Mouse (Mus musculus) kidney, postnatal 0 days (tissue): ENCODE measurements around the gene Tiparp. TPM values are rescaled to one million over a fixed set of nuclear protein-coding genes. Genes with fewer than 3 reads are reported as not detected.

Experiments
- ATAC-seq: fragments of 200-750 bp; cut with Nextera tagmentation; replicated peaks from 2 replicates; pipeline ENCODE4 v1.8.0; 2017; ENCODE audit warnings: low read depth, moderate number of reproducible peaks, moderate TSS enrichment, moderate library complexity; ENCODE audit not compliant: low FRiP score
- DNase-seq: peaks from one replicate; pipeline ENCODE4 v3.0.0-alpha.2; 2016; ENCODE audit warnings: low spot score
- H3K27ac ChIP-seq: fragments of 300-500 bp; sonication (generic); 2 replicates; pipeline ENCODE4 v1.5.1; 2014; ENCODE audit warnings: mild to moderate bottlenecking
- H3K27me3 ChIP-seq: fragments of 300-500 bp; sonication (generic); 2 replicates; pipeline ENCODE4 v1.6.1; 2014; ENCODE audit warnings: low read length, mixed read lengths; ENCODE audit not compliant: insufficient read depth
- H3K36me3 ChIP-seq: fragments of 300-500 bp; sonication (generic); 2 replicates; pipeline ENCODE4 v1.6.1; 2014; ENCODE audit warnings: low read length, mixed read lengths; ENCODE audit not compliant: insufficient read depth
- H3K4me1 ChIP-seq: fragments of 300-500 bp; sonication (generic); replicated peaks from 2 replicates; pipeline ENCODE4 v1.6.1; 2014; ENCODE audit warnings: antibody characterized with exemption, low read length, mixed read lengths; ENCODE audit not compliant: insufficient read depth
- H3K4me2 ChIP-seq: fragments of 300-500 bp; sonication (generic); 2 replicates; pipeline ENCODE4 v1.6.1; 2014; ENCODE audit warnings: mild to moderate bottlenecking, low read length, moderate library complexity, mixed read lengths
- H3K4me3 ChIP-seq: fragments of 300-500 bp; sonication (generic); replicated peaks from 2 replicates; pipeline ENCODE4 v1.5.1; 2014; ENCODE audit warnings: low read depth, low read length
- H3K9ac ChIP-seq: fragments of 300-500 bp; sonication (generic); 2 replicates; pipeline ENCODE4 v1.6.1; 2014; ENCODE audit warnings: low read depth, low read length
- H3K9me3 ChIP-seq: fragments of 300-500 bp; sonication (generic); replicated peaks from 2 replicates; pipeline ENCODE4 v1.6.1; 2016; ENCODE audit warnings: low read length, inconsistent platforms, mixed read lengths
- CTCF ChIP-seq: IDR thresholded peaks from 2 replicates; pipeline ENCODE4 v1.5.1; 2016; ENCODE audit warnings: antibody characterized with exemption, low read depth, mild to moderate bottlenecking, moderate library complexity
- WGBS: fragments of 180-500 bp; shearing (Covaris S2); extraction: QIAGEN DNeasy Blood & Tissue Kit; methylation state at CpG from one replicate; pipeline ENCODE4 v1.1.7; 2014; 5-methylcytosine and 5-hydroxymethylcytosine counted together
- polyA plus RNA-seq: library from polyadenylated mRNA; unstranded; fragments of >200 nt; fragmentation: Nextera tagmentation; extraction: Ambion mirVana; gene quantifications from 2 replicates; pipeline ENCODE4 v1.2.1, GENCODE M21; 2015

Gene Tiparp
- polyA plus RNA-seq, 1 experiment from 2014 or later, result 17.5 TPM

GRCm38 (mm10) chr3:65515751-65516150, 12.5 kb upstream of the Tiparp start:
- TF ChIP-seq CTCF, result no peak
- WGBS, result 67% methylated on average over 2 of the region's 2 CpGs
- H3K4me1 ChIP-seq, result 0 out of 2 replicates have a peak, but pooled peaks cover 8% of the 10 kb centered on the region

DNA sequence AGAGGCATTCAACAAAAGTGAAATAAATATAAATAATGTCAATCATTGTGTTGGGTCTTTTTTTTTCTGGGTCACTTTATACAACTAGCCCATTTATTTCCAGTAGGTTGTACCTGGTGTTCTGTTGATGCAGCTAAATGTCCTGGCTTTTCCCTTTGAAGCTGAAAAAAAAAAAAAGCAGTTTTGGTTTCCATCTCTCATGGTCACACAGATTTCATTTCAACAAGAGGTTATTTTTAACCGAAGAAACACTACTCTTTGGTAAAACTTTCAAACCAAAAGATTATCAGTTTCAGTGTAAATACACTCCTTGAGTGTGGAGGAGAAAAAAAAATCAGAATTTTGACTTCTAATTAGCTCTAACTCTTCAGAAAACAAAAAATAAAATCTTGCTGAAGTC, 11.7 kb upstream of the Tiparp start:
- TF ChIP-seq CTCF, result no peak
- WGBS, result 64% methylated on average over 1 of the region's 1 CpGs
- no peak for DNase-seq
- Histone ChIP-seq H3K4me3 (no peak overlapping the region), H3K27me3 (no peaks in the 10 kb centered on the region), H3K4me1 (0 out of 2 replicates have a peak, but pooled peaks cover 8% of the 10 kb centered on the region), H3K36me3 (no peaks in the 10 kb centered on the region), H3K27ac (no peak overlapping the region), H3K4me2 (no peak overlapping the region), H3K9me3 (no peaks in the 10 kb centered on the region), H3K9ac (no peak overlapping the region)
- no peak for ATAC-seq

More at GRCm38 (mm10) chr3:65515751-65516150, 12.5 kb upstream of the Tiparp start:
- Histone ChIP-seq H3K9me3 (no peaks in the 10 kb centered on the region), H3K36me3 (no peaks in the 10 kb centered on the region), H3K27me3 (no peaks in the 10 kb centered on the region), H3K4me3 (no peak overlapping the region), H3K9ac (no peak overlapping the region), H3K4me2 (no peak overlapping the region), H3K27ac (no peak overlapping the region)
- no peak for DNase-seq
- ATAC-seq, result no peak

- 34% methylated on average over 9 of the region's 9 CpGs for WGBS
Observed at GRCm38 (mm10) chr3:65517141-65517540, 11.1 kb upstream of the Tiparp start.

DNA sequence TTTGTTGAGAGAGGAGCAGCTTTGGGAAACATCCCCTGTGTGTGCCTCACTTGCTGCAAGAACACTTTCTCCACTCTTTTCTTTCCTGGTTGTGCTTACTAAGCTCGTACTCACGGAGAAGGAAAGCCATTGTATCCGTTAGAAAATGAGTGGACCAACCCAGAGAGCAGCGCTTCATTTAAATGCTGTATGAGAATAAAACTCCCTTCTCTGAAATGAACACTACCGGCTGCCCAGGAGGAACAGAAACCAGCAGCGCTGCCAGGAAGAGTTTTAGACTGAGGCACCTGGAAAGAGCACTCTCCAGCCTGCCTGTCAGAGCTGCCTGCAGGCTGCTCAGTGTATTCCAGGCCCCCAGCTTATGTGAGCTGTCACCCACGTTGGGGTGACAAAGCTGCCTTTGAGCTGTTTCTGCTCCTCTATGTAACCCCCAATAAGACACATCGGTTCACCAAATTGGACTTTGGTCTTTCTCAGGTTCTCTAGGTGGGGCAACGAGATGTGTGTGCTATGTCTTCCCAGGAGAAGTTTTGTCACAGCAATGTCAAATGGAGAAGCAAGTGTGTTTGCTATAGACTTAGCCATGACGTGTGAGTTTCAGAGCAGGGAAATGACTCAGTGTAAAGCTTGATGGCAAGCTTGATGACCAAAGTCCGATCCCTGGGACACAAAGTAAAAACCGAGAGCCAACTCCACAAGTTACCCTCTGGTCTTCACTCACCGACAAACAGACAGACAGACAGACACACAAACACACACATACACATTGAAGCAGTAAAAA, 10.3 kb upstream of the Tiparp start:
- H3K4me3 ChIP-seq, result no peak overlapping the region
- no peak overlapping the region for H3K9ac ChIP-seq
- 0 out of 2 replicates have a peak, but pooled peaks cover 8% of the 10 kb centered on the region for H3K4me1 ChIP-seq
- WGBS, result 70% methylated on average over 13 of the region's 13 CpGs
- DNase-seq (no peak), ATAC-seq (no peak)
- no peaks in the 10 kb centered on the region for H3K9me3 ChIP-seq
- no peaks in the 10 kb centered on the region for H3K27me3 ChIP-seq
- TF ChIP-seq CTCF, result no peak
- no peak overlapping the region for H3K27ac ChIP-seq
- H3K36me3 ChIP-seq, result no peaks in the 10 kb centered on the region
- H3K4me2 ChIP-seq, result no peak overlapping the region

More at GRCm38 (mm10) chr3:65517141-65517540, 11.1 kb upstream of the Tiparp start:
- H3K4me2 ChIP-seq, result no peak overlapping the region
- no peaks in the 10 kb centered on the region for H3K27me3 ChIP-seq
- no peaks in the 10 kb centered on the region for H3K9me3 ChIP-seq
- H3K4me3 ChIP-seq, result no peak overlapping the region
- H3K27ac ChIP-seq, result no peak overlapping the region
- DNase-seq, result no peak
- no peaks in the 10 kb centered on the region for H3K36me3 ChIP-seq
- TF ChIP-seq CTCF, result no peak
- ATAC-seq, result no peak
- no peak overlapping the region for H3K9ac ChIP-seq
- 0 out of 2 replicates have a peak, but pooled peaks cover 8% of the 10 kb centered on the region for H3K4me1 ChIP-seq

DNA sequence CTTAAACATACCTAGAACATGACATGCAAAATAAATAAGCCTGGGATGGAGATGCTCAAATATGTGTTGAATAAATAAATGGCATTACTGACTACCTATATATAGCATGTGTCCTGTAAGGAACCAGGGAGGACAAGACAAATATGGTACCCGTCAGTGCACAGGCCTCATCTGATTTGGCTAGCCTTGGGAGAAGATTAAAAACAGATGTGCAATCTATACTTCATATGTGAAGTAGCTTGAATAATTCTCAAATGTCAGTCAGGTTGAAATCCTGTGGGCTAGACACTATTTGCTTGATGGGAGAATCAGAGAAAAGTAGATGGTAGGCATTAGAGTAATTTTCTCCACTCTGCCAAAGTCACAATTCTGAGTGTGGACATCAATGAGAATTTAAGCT, 6.8 kb upstream of the Tiparp start:
- DNase-seq (no peak), ATAC-seq (no peak)
- 0 out of 2 replicates have a peak, but pooled peaks cover 8% of the 10 kb centered on the region for H3K4me1 ChIP-seq
- no peak overlapping the region for H3K9ac ChIP-seq
- no peaks in the 10 kb centered on the region for H3K27me3 ChIP-seq
- H3K9me3 ChIP-seq, result no peaks in the 10 kb centered on the region
- H3K4me2 ChIP-seq, result no peak overlapping the region
- WGBS, result 85% methylated on average over 1 of the region's 1 CpGs
- no peaks in the 10 kb centered on the region for H3K36me3 ChIP-seq
- TF ChIP-seq CTCF, result no peak
- H3K4me3 ChIP-seq, result no peak overlapping the region
- no peak overlapping the region for H3K27ac ChIP-seq

GRCm38 (mm10) chr3:65523397-65523796, 4.8 kb upstream of the Tiparp start:
- no peak for DNase-seq
- Histone ChIP-seq H3K27me3 (no peaks in the 10 kb centered on the region), H3K9ac (no peak overlapping the region), H3K27ac (no peak overlapping the region), H3K4me3 (no peak overlapping the region), H3K36me3 (no peaks in the 10 kb centered on the region), H3K4me1 (no peaks in the 10 kb centered on the region), H3K4me2 (no peak overlapping the region), H3K9me3 (no peaks in the 10 kb centered on the region)
- ATAC-seq, result no peak
- WGBS, result 80% methylated on average over 8 of the region's 8 CpGs
- no peak for TF ChIP-seq CTCF

- H3K27me3 ChIP-seq, result no peaks in the 10 kb centered on the region
- H3K27ac ChIP-seq, result no peak overlapping the region
- DNase-seq (no peak), ATAC-seq (no peak)
- no peak overlapping the region for H3K4me2 ChIP-seq
- TF ChIP-seq CTCF, result no peak
- no peaks in the 10 kb centered on the region for H3K36me3 ChIP-seq
- no peaks in the 10 kb centered on the region for H3K9me3 ChIP-seq
- H3K4me1 ChIP-seq, result no peaks in the 10 kb centered on the region
- 77% methylated on average over 3 of the region's 3 CpGs for WGBS
- no peak overlapping the region for H3K9ac ChIP-seq
- no peak overlapping the region for H3K4me3 ChIP-seq
Observed at GRCm38 (mm10) chr3:65525731-65526130, 2.5 kb upstream of the Tiparp start.
